Mouse (Mus musculus): Measurements from ENCODE around the gene Ryk. TPM values are rescaled to one million over a fixed set of nuclear protein-coding genes. Genes with fewer than 3 reads are reported as not detected.

The Ryk gene
- 1 to 10 TPM; 6.4 to 9.3 TPM for polyA plus RNA-seq (2017; shearing (Covaris generic))

GRCm38 (mm10) chr9:102834742-102835591, at the start of gene Ryk:
Gene Ryk (plus strand): TSS chr9:102834917.

Other genes starting within 250 kb of the Ryk start
- gene Anapc13, start 208.6 kb upstream of the Ryk start, polyA plus RNA-seq (2017; shearing (Covaris generic)) = 100 to 1,000 TPM; 101 to 105 TPM
- 10 to 100 TPM; 56.9 to 70.0 TPM for gene Cep63, start 208.4 kb upstream of the Ryk start, polyA plus RNA-seq (2017; shearing (Covaris generic))
- gene Amotl2, start 118.2 kb upstream of the Ryk start, polyA plus RNA-seq (2017; shearing (Covaris generic)) = under 1 TPM; 0.11 TPM
- under 1 TPM; 0.15 to 0.35 TPM for gene Slco2a1, start 153.8 kb downstream of the Ryk start, polyA plus RNA-seq (2017; shearing (Covaris generic))